Mouse (Mus musculus): ENCODE results near the gene Aurkb.
"Not testable (repeated sequence)": the region's sequence is repeated elsewhere in the genome, so short reads cannot be mapped to it uniquely, and the experiment has no call there.

Gene Aurkb

GRCm38 (mm10) chr11:69080855-69081222, 35.4 kb downstream of the Aurkb start:
- DNase-seq (ENCODE audit: low read depth, low spot score): no peak

GRCm38 (mm10) chr11:69081613-69082012, 36.2 kb downstream of the Aurkb start:
- no peak for DNase-seq (ENCODE audit: low read depth, low spot score)

GRCm38 (mm10) chr11:69085608-69086007, 40.2 kb downstream of the Aurkb start:
- DNase-seq (ENCODE audit: low read depth, low spot score): no peak

GRCm38 (mm10) chr11:69086390-69086789, 40.9 kb downstream of the Aurkb start:
- no peak for DNase-seq (ENCODE audit: low read depth, low spot score)

GRCm38 (mm10) chr11:69087082-69087481, 41.6 kb downstream of the Aurkb start:
- no peak for DNase-seq (ENCODE audit: low read depth, low spot score)

- no peak for DNase-seq (ENCODE audit: low read depth, low spot score)
These were observed 42.1 kb downstream of the Aurkb start for GRCm38 (mm10) chr11:69087597-69087996.

GRCm38 (mm10) chr11:69088103-69088855, 42.8 kb downstream of the Aurkb start, which contains the start of gene Vamp2:
Gene Vamp2 (plus strand): TSS chr11:69088490.
- peak; percentile 79 for DNase-seq (ENCODE audit: low read depth, low spot score)

- peak; percentile 63 for DNase-seq (ENCODE audit: low read depth, low spot score)
These were observed 43.6 kb downstream of the Aurkb start for GRCm38 (mm10) chr11:69088856-69089615.

GRCm38 (mm10) chr11:69089616-69090290, 44.3 kb downstream of the Aurkb start:
- no peak for DNase-seq (ENCODE audit: low read depth, low spot score)

- no peak for DNase-seq (ENCODE audit: low read depth, low spot score)
These were observed 44.9 kb downstream of the Aurkb start for GRCm38 (mm10) chr11:69090367-69090766.

GRCm38 (mm10) chr11:69091566-69092385, 46.3 kb downstream of the Aurkb start:
- DNase-seq (ENCODE audit: low read depth, low spot score): no peak

GRCm38 (mm10) chr11:69092386-69092751, 46.9 kb downstream of the Aurkb start:
- peak; percentile 77 for DNase-seq (ENCODE audit: low read depth, low spot score)

- DNase-seq (ENCODE audit: low read depth, low spot score): no peak
These were observed 47.4 kb downstream of the Aurkb start for GRCm38 (mm10) chr11:69092871-69093270.

- not testable (repeated sequence) for DNase-seq (ENCODE audit: low read depth, low spot score)
These were observed 48.4 kb downstream of the Aurkb start for GRCm38 (mm10) chr11:69093856-69094255.

- peak; percentile 98 for DNase-seq (ENCODE audit: low read depth, low spot score)
These were observed 49.4 kb downstream of the Aurkb start, which contains the start of gene Per1 for GRCm38 (mm10) chr11:69094697-69095429. Gene Per1 (plus strand): TSS chr11:69095217.

- DNase-seq (ENCODE audit: low read depth, low spot score): peak; percentile 44
These were observed 50.2 kb downstream of the Aurkb start for GRCm38 (mm10) chr11:69095511-69096231.

- DNase-seq (ENCODE audit: low read depth, low spot score): no peak
These were observed 51.0 kb downstream of the Aurkb start for GRCm38 (mm10) chr11:69096360-69096986.

- peak; percentile 91 for DNase-seq (ENCODE audit: low read depth, low spot score)
These were observed 51.8 kb downstream of the Aurkb start for GRCm38 (mm10) chr11:69096987-69097900.
